Mouse (Mus musculus) MEL (cell line): ENCODE data around the gene Bcat1.

ENCODE experiments used
- BHLHE40 ChIP-seq: IDR thresholded peaks from 2 replicates; pipeline ENCODE4 v1.6.1; 2012; ENCODE audit warnings: low read depth, mild to moderate bottlenecking, inconsistent platforms, low read length, improper control_type of control experiment, borderline replicate concordance
- GATA1 ChIP-seq: IDR thresholded peaks from 2 replicates; pipeline ENCODE4 v1.6.1; 2011; ENCODE audit warnings: low read depth, low read length, improper control_type of control experiment
- MAX ChIP-seq: IDR thresholded peaks from 2 replicates; pipeline ENCODE4 v1.6.1; 2011; ENCODE audit warnings: low read length, improper control_type of control experiment
- POLR2A ChIP-seq, 2 experiments: IDR thresholded peaks; 2 replicates each; pipeline ENCODE4 v1.6.1; 2011 to 2012; ENCODE audit warnings: low read length in 2 of 2, mild to moderate bottlenecking in 2 of 2, control low read depth in 1 of 2, improper control_type of control experiment in 1 of 2, low read depth in 1 of 2, moderate library complexity in 1 of 2; ENCODE audit not compliant: control insufficient read depth in 1 of 2, insufficient read depth in 1 of 2, poor library complexity in 1 of 2
- RCOR1 ChIP-seq: IDR thresholded peaks from 2 replicates; pipeline ENCODE4 v1.6.1; 2012; ENCODE audit warnings: low read depth, mild to moderate bottlenecking, inconsistent platforms, low read length, improper control_type of control experiment

DNA sequence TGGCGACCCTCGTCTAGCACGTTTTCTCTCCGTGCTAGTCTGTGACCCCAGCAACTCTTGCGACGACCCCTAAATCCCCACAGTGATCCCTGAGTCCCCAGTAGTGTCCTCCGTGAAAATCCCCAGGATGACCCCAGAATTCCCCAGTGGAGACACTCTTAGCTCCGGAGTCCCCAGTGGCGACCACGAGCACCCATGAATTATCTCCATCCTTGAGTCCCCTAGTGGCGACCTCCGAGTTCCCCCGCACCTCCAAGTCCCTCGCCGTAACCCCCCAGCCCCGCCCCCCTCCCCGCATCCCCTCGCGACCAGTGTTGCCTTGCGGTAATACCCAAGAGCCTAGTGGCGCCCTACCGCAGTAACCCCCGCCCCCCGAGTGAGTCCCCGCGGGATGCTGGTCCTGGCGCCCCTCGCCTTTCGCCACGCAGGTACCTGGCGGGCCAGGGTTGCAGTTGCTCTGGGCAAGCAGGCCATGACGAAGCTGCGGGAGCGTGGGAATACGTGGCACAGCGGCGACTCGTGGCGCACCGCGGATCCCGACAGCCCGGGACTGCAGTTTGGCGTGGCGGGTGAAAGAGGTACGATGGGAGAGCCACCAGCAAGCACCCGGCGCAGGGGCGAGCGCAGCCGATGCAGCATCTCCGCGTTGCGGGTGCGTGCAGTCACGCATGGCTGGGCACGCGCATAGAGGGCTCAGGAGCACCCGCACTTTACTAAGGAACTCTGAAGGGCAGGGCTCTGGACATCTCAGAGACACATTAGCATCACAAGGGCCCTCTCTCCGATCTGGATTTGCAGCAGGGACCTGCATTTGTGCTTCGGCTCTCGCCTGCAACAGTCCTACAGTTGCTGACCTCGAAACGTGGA lies 27.6 kb downstream of the Bcat1 start:
- no peak for TF ChIP-seq BHLHE40
- TF ChIP-seq POLR2A (IDR thresholded peaks at IDR 0.05; ENCODE audit: control insufficient read depth in 1 of 2, insufficient read depth in 1 of 2, low read depth in 1 of 2, low read length in 2 of 2, poor library complexity in 1 of 2) = no peak
- TF ChIP-seq GATA1 = no peak
- no peak for TF ChIP-seq MAX
- no peak for TF ChIP-seq RCOR1
